Mouse (Mus musculus): ENCODE measurements at regions not wholly inside any gene's neighbourhood (a gene's known extent, or its start where the extent isn't known, plus 50 kb on each side); places are given as distances from the start of the nearest gene placed in this dataset.

GRCm38 (mm10) chr15:97449724-97450123 lies 202.6 kb upstream of the Amigo2 start:
- no peak for TF ChIP-seq NRF1 (IDR thresholded peaks at IDR 0.05; ENCODE audit: insufficient read depth, low read depth, low read length, poor library complexity, severe bottlenecking)
- TF ChIP-seq MAZ (IDR thresholded peaks at IDR 0.05; ENCODE audit: low read depth, low read length) = no peak
- TF ChIP-seq POLR2AphosphoS2 (IDR thresholded peaks at IDR 0.05; ENCODE audit: low read length) = no peak
- no peak for TF ChIP-seq MYB (IDR thresholded peaks at IDR 0.05; ENCODE audit: low read depth, low read length)
- TF ChIP-seq ZNF384 (IDR thresholded peaks at IDR 0.05; ENCODE audit: low read depth, low read length) = no peak
- no peak for TF ChIP-seq HCFC1 (IDR thresholded peaks at IDR 0.05; ENCODE audit: low read depth, low read length)
- TF ChIP-seq MXI1 (IDR thresholded peaks at IDR 0.05; ENCODE audit: low read depth, low read length) = no peak
- TF ChIP-seq BHLHE40 (IDR thresholded peaks at IDR 0.05; ENCODE audit: borderline replicate concordance, low read depth, low read length) = no peak
- 0 out of 6 replicates have a peak, but pooled peaks of 1 of the 3 experiments have one; percentile 7 for TF ChIP-seq CTCF (IDR thresholded peaks at IDR 0.05 in 2 of 3, conservative IDR thresholded peaks at IDR 0.05 in 1 of 3; ENCODE audit: control insufficient read depth in 1 of 3, insufficient read depth in 1 of 3, low read depth in 2 of 3, low read length in 3 of 3, poor library complexity in 1 of 3, severe bottlenecking in 1 of 3)
- no peak for TF ChIP-seq POLR2A (IDR thresholded peaks at IDR 0.05; ENCODE audit: control insufficient read depth in 1 of 2, insufficient read depth in 1 of 2, low read depth in 1 of 2, low read length in 2 of 2, poor library complexity in 1 of 2)
- no peak for TF ChIP-seq ETS1 (IDR thresholded peaks at IDR 0.05; ENCODE audit: low read depth, low read length)

Measured in MEL (cell line).